Mouse (Mus musculus) brain, embryonic 14.5 days (tissue): Measurements from ENCODE around the gene Smarca2.

Source experiments
- CTCF ChIP-seq: fragments of 200-500 bp; IDR thresholded peaks from 2 replicates; pipeline ENCODE4 v1.5.1; 2012; ENCODE audit warnings: inconsistent platforms, mild to moderate bottlenecking, moderate library complexity, borderline replicate concordance; ENCODE audit not compliant: insufficient read depth, insufficient read length; ENCODE audit errors: extremely low read depth
- POLR2A ChIP-seq: fragments of 200-500 bp; IDR thresholded peaks from 2 replicates; pipeline ENCODE4 v1.6.1; 2012; ENCODE audit warnings: mild to moderate bottlenecking, inconsistent platforms, borderline replicate concordance; ENCODE audit not compliant: poor library complexity, insufficient read depth, insufficient read length, severe bottlenecking; ENCODE audit errors: extremely low read depth

DNA sequence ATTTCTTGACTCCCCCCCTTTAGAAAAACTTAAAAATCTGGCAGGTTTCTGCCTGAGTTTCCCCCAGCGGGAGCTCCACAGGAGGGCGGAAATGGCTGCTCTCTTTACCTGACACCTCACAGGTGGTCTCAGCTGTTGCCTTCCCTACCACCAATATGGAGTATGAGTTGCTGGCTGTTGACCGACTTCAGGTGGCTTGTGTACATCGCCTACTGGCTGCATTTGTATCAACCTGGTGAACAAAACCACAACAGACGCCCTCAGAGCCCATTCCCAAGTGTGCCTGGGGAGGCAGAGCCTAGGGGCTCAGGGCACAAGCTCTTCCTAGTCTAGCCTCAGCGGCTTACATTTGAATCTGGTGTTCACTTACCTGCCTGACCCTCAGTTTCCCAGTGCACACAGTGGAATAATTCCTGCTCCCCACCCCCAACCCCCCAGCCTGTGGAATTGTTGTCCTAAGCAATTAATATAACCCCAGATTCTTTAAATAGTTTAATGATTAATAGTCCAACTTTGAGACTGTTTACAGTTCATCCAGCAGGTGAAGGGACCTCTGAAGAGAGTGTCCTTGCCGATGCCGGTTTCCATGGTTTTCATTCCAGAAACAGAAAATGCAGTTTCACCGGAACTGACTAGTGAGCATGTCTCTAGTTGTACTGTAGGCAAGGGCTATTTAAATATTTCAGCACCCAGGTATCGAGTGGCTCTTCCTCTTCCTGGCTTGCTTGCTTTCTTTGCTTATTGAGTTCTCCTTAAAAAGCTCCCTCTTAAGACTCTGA is 149.4 kb downstream of the Smarca2 start:
- TF ChIP-seq CTCF, result no peak
- TF ChIP-seq POLR2A, result no peak
